Mouse (Mus musculus) cerebellum, adult (tissue): Measurements from ENCODE around the gene Ndrg4.
A peak's percentile ranks its signal among the peaks of the same experiment; 100 is the strongest.
"Not testable (repeated sequence)": the region's sequence is repeated elsewhere in the genome, so short reads cannot be mapped to it uniquely, and the experiment has no call there.

Experiments used
- ATAC-seq: cut with Nextera tagmentation; 2 replicates; pipeline ENCODE4 v1.9.2; 2017; ENCODE audit warnings: mild to moderate bottlenecking, moderate library complexity, mixed read lengths; ENCODE audit not compliant: insufficient number of reproducible peaks, low FRiP score, low TSS enrichment

The Ndrg4 gene

GRCm38 (mm10) chr8:95676631-95677030 is at the start of gene Ndrg4:
TSS of gene Ndrg4 (plus strand) at chr8:95676980.
- no peak for ATAC-seq

- no peak for ATAC-seq
Measured at GRCm38 (mm10) chr8:95632840-95633239, 43.9 kb upstream of the Ndrg4 start.

GRCm38 (mm10) chr8:95633262-95634062 is 43.3 kb upstream of the Ndrg4 start, which contains the start of gene Gins3:
TSS of gene Gins3 (plus strand) at chr8:95633453.
- peak; percentile 98 for ATAC-seq

GRCm38 (mm10) chr8:95634063-95634340 is 42.8 kb upstream of the Ndrg4 start:
- no peak for ATAC-seq

- no peak for ATAC-seq
Measured at GRCm38 (mm10) chr8:95644942-95645341, 31.8 kb upstream of the Ndrg4 start.

- ATAC-seq = no peak
Measured at GRCm38 (mm10) chr8:95648251-95648650, 28.5 kb upstream of the Ndrg4 start.

- ATAC-seq = no peak
Measured at GRCm38 (mm10) chr8:95653351-95653750, 23.4 kb upstream of the Ndrg4 start.

GRCm38 (mm10) chr8:95655831-95656230 is 20.9 kb upstream of the Ndrg4 start:
- no peak for ATAC-seq

GRCm38 (mm10) chr8:95656316-95657002 is 20.3 kb upstream of the Ndrg4 start:
- ATAC-seq = no peak

- no peak for ATAC-seq
Measured at GRCm38 (mm10) chr8:95657523-95657922, 19.3 kb upstream of the Ndrg4 start.

- ATAC-seq = no peak
Measured at GRCm38 (mm10) chr8:95660334-95660882, 16.4 kb upstream of the Ndrg4 start.

GRCm38 (mm10) chr8:95661085-95661484 is 15.7 kb upstream of the Ndrg4 start:
- ATAC-seq = no peak

GRCm38 (mm10) chr8:95661575-95661974 is 15.2 kb upstream of the Ndrg4 start:
- no peak for ATAC-seq

GRCm38 (mm10) chr8:95662885-95663598 is 13.7 kb upstream of the Ndrg4 start:
- no peak for ATAC-seq

- no peak for ATAC-seq
Measured at GRCm38 (mm10) chr8:95663599-95663949, 13.2 kb upstream of the Ndrg4 start.

- not testable (repeated sequence) for ATAC-seq
Measured at GRCm38 (mm10) chr8:95665813-95666452, 10.8 kb upstream of the Ndrg4 start.

GRCm38 (mm10) chr8:95668163-95668958 is 8.4 kb upstream of the Ndrg4 start:
- no peak for ATAC-seq

GRCm38 (mm10) chr8:95669967-95670366 is 6.8 kb upstream of the Ndrg4 start:
- no peak for ATAC-seq

GRCm38 (mm10) chr8:95671861-95672260 is 4.9 kb upstream of the Ndrg4 start:
- ATAC-seq = no peak

- ATAC-seq = no peak
Measured at GRCm38 (mm10) chr8:95672811-95673210, 4.0 kb upstream of the Ndrg4 start.
